7 mouse cellular contexts compared by ENCODE assay signal in genomic region chr19:3743851-3744512, GRCm38 (mm10). TPM values are rescaled to one million over a fixed set of nuclear protein-coding genes. Genes with fewer than 3 reads are reported as not detected.
A peak's percentile ranks its signal among the peaks of the same experiment; 100 is the strongest.
DNase-seq lines count a peak whose midpoint lies in the region; ATAC-seq lines count a peak whose summit lies in the region.

No protein-coding gene starts in this region.

- ATAC-seq in megakaryocyte-erythroid progenitor cell, adult 5-6 weeks (replicated peaks; ENCODE audit: low FRiP score, low TSS enrichment, poor library complexity, severe bottlenecking) = peak; percentile 75

- DNase-seq in adrenal gland, adult 18-20 months (ENCODE audit: low spot score in 2 of 2) = peak; percentile 36 to 60
- DNase-seq in cerebellum, adult 9-10 months = peak; percentile 87
- peak; percentile 20 to 28 for DNase-seq in frontal cortex, postnatal 14 days (ENCODE audit: low spot score in 2 of 2)
- DNase-seq in hindlimb bud, embryonic 11.5 days (ENCODE audit: extremely low spot score, low read depth, low spot score) = peak; percentile 35
- DNase-seq in left cerebral cortex, postnatal 14 days (ENCODE audit: low spot score in 2 of 2) = peak; percentile 31 to 33
- peak; percentile 59 for DNase-seq in right cerebral cortex, postnatal 25 days

- intact Hi-C loops in left cerebral cortex, postnatal 14 days (cut with DNase I) = no loop called here

RNA-seq across cellular contexts. Expression of gene Kmt5b, which starts 23.2 kb away (rescaled TPM):
- total RNA-seq in adrenal gland, adult 18-20 months (2021) = 10 to 100 TPM; 40.3 to 47.9 TPM
- 10 to 100 TPM; 54.5 to 54.7 TPM for total RNA-seq in left cerebral cortex, postnatal 14 days (2021)
- total RNA-seq in megakaryocyte-erythroid progenitor cell, adult 5-6 weeks (2014; fragmentation: Nextera tagmentation) = 24.8 and 32.9 TPM in 2 replicates
- total RNA-seq in megakaryocyte-erythroid progenitor cell, adult 5-6 weeks (2017) = 39.8 and 39.9 TPM in 2 replicates

RNA-seq across cellular contexts. Expression of gene 1810055G02Rik, which starts 35.9 kb away (rescaled TPM):
- total RNA-seq in adrenal gland, adult 18-20 months (2021) = 10 to 100 TPM; 32.5 to 43.3 TPM
- total RNA-seq in left cerebral cortex, postnatal 14 days (2021) = 10 to 100 TPM; 42.8 to 52.3 TPM
- 24.0 and 24.9 TPM in 2 replicates for total RNA-seq in megakaryocyte-erythroid progenitor cell, adult 5-6 weeks (2014; fragmentation: Nextera tagmentation)
- 3.2 and 9.0 TPM in 2 replicates for total RNA-seq in megakaryocyte-erythroid progenitor cell, adult 5-6 weeks (2017)

RNA-seq across cellular contexts. Expression of gene Lrp5, which starts 57.6 kb away (rescaled TPM):
- total RNA-seq in adrenal gland, adult 18-20 months (2021) = 100 to 1,000 TPM; 102 to 103 TPM
- total RNA-seq in left cerebral cortex, postnatal 14 days (2021) = 10 to 100 TPM in 1 of 2 experiments, 1 to 10 TPM in 1; 9.5 to 10.5 TPM
- total RNA-seq in megakaryocyte-erythroid progenitor cell, adult 5-6 weeks (2014; fragmentation: Nextera tagmentation) = 7.9 and 10.2 TPM in 2 replicates
- 4.3 and 5.4 TPM in 2 replicates for total RNA-seq in megakaryocyte-erythroid progenitor cell, adult 5-6 weeks (2017)

Comparison
In these comparisons a context has a peak if more than half of its experiments do, and no peak if none do; other contexts are left out.
1. Peak in every context shown above with its lines: DNase-seq and ATAC-seq.
2. DNase-seq: peak in every context shown above with its lines; median percentile 87 in cerebellum, adult 9-10 months; 59 in right cerebral cortex, postnatal 25 days; 48 in adrenal gland, adult 18-20 months; 35 in hindlimb bud, embryonic 11.5 days; 32 in left cerebral cortex, postnatal 14 days; 24 in frontal cortex, postnatal 14 days.
3. RNA of gene Lrp5, which starts 57.6 kb away (total RNA-seq): 102 to 103 TPM in adrenal gland, adult 18-20 months; 9.5 to 10.5 TPM in left cerebral cortex, postnatal 14 days and 4.3 to 10.2 TPM in megakaryocyte-erythroid progenitor cell, adult 5-6 weeks; every median in the first group is over 4 times any median in the second.